In genomic region chr1:120654950-120655396, GRCm38 (mm10) we compare ENCODE assay signal across 10 mouse cellular contexts. TPM values are rescaled to one million over a fixed set of nuclear protein-coding genes. Genes with fewer than 3 reads are reported as not detected.
A peak's percentile ranks its signal among the peaks of the same experiment; 100 is the strongest.
DNase-seq lines count a peak whose midpoint lies in the region; ATAC-seq lines count a peak whose summit lies in the region.
"Had no signal": no experiment of that assay in that cellular context is flagged by ENCODE, and none has a peak within 500 bp of the region (broad histone marks: within the 10 kb centered on the region; RNA-seq: fewer than 3 reads in every experiment).

No protein-coding gene starts in this region.

- H3K4me3 ChIP-seq in intestine, embryonic 16.5 days (ENCODE audit: low read length): no peak overlapping the region
- no peak overlapping the region for H3K4me3 ChIP-seq in stomach, embryonic 15.5 days (replicated peaks)
- H3K4me3 ChIP-seq: neural tube, embryonic 12.5 days had no signal

- H3K27me3 ChIP-seq in intestine, embryonic 16.5 days (replicated peaks; ENCODE audit: control insufficient read depth, insufficient read depth, low read length): no peaks in the 10 kb centered on the region
- no peaks in the 10 kb centered on the region for H3K27me3 ChIP-seq in stomach, embryonic 15.5 days (replicated peaks)
- H3K27me3 ChIP-seq: neural tube, embryonic 12.5 days had no signal

- no peaks in the 10 kb centered on the region for H3K9me3 ChIP-seq in intestine, embryonic 16.5 days (ENCODE audit: control insufficient read depth, low read length)
- no peaks in the 10 kb centered on the region for H3K9me3 ChIP-seq in stomach, embryonic 15.5 days
- H3K9me3 ChIP-seq: neural tube, embryonic 12.5 days had no signal

- no peak overlapping the region for H3K4me2 ChIP-seq in intestine, embryonic 16.5 days (ENCODE audit: low read depth, low read length)
- H3K4me2 ChIP-seq in stomach, embryonic 15.5 days: no peak overlapping the region
- H3K4me2 ChIP-seq: neural tube, embryonic 12.5 days had no signal

- peak; percentile 89 for ATAC-seq in intestine, embryonic 16.5 days
- ATAC-seq in stomach, embryonic 15.5 days (ENCODE audit: insufficient read depth, low FRiP score, low read depth): peak; percentile 56; the same call in 1 of the 2 replicates

- H3K4me1 ChIP-seq in intestine, embryonic 16.5 days (ENCODE audit: control insufficient read depth, insufficient read depth, low read length): no peaks in the 10 kb centered on the region
- H3K4me1 ChIP-seq in stomach, embryonic 15.5 days: no peaks in the 10 kb centered on the region
- H3K4me1 ChIP-seq: neural tube, embryonic 12.5 days had no signal

- 44% methylated on average over 7 of the region's 7 CpGs for WGBS in intestine, embryonic 16.5 days
- WGBS in stomach, embryonic 15.5 days: 61% methylated on average over 7 of the region's 7 CpGs

- DNase-seq in adrenal gland, postnatal 25 days: peak; percentile 2
- no peak for DNase-seq in adrenal gland, adult 18-20 months (ENCODE audit: low spot score in 2 of 2)
- peak; percentile 17 for DNase-seq in 3134 (ENCODE audit: extremely low read depth, insufficient read length, low spot score)
- peak; percentile 8 to 41 for DNase-seq in layer of hippocampus, postnatal 25 days (ENCODE audit: extremely low spot score in 1 of 2, low spot score in 1 of 2)
- no peak for DNase-seq in retina, postnatal 1 day
- DNase-seq in adrenal gland, adult 8-10 months: no peak

- H3K9ac ChIP-seq in intestine, embryonic 16.5 days (ENCODE audit: low read depth, low read length): no peak overlapping the region
- no peak overlapping the region for H3K9ac ChIP-seq in stomach, embryonic 15.5 days
- H3K9ac ChIP-seq: neural tube, embryonic 12.5 days had no signal

- H3K36me3 ChIP-seq in intestine, embryonic 16.5 days (ENCODE audit: control insufficient read depth, insufficient read depth, low read length): no peaks in the 10 kb centered on the region
- H3K36me3 ChIP-seq in stomach, embryonic 15.5 days: no peaks in the 10 kb centered on the region
- H3K36me3 ChIP-seq: neural tube, embryonic 12.5 days had no signal

- H3K27ac ChIP-seq in intestine, embryonic 16.5 days (ENCODE audit: low read length): no peak overlapping the region
- H3K27ac ChIP-seq in stomach, embryonic 15.5 days: no peak overlapping the region
- H3K27ac ChIP-seq: neural tube, embryonic 12.5 days had no signal

RNA-seq across cellular contexts. Expression of gene En1, which starts 52.8 kb away (rescaled TPM):
- not detected in 2 replicates for total RNA-seq in adrenal gland, postnatal 25 days (2021)
- total RNA-seq in adrenal gland, adult 18-20 months (2021): not detected
- not detected in 2 replicates for polyA plus RNA-seq in intestine, embryonic 16.5 days (2015; fragmentation: Nextera tagmentation; extraction: Ambion mirVana)
- total RNA-seq in layer of hippocampus, postnatal 25 days (2021): under 1 TPM in 1 of 2 experiments, not detected in 1; 0.14 TPM
- polyA plus RNA-seq in stomach, embryonic 15.5 days (2015; fragmentation: Nextera tagmentation; extraction: Ambion mirVana): 0.05 TPM in 1 of 2 replicates, not detected in the other
- total RNA-seq in adrenal gland, adult 8-10 months (2022): not detected
- polyA plus RNA-seq: heart, postnatal 0 days had no signal

Comparison
In these comparisons a context has a peak if more than half of its experiments do, and no peak if none do; other contexts are left out.
1. DNase-seq: peak in adrenal gland, postnatal 25 days (single experiment), 3134 (single experiment) and layer of hippocampus, postnatal 25 days (2 of 2); none in adrenal gland, adult 18-20 months (0 of 2), retina, postnatal 1 day (single experiment) and adrenal gland, adult 8-10 months (single experiment).